Mouse (Mus musculus) small intestine, adult 2 months (tissue): ENCODE data around the gene Abhd14b.

Source experiments
- CTCF ChIP-seq: fragments of 200-500 bp; IDR thresholded peaks from 2 replicates; pipeline ENCODE4 v1.5.1; 2012; ENCODE audit warnings: low read depth, mild to moderate bottlenecking, control low read depth, inconsistent platforms, low read length, moderate library complexity, mixed read lengths; ENCODE audit not compliant: insufficient replicate concordance, insufficient read length; ENCODE audit errors: extremely low read depth
- POLR2A ChIP-seq: fragments of 200-500 bp; IDR thresholded peaks from 2 replicates; pipeline ENCODE4 v1.6.1; 2012; ENCODE audit warnings: low read depth, mild to moderate bottlenecking, control low read depth, inconsistent platforms, low read length, moderate library complexity

GRCm38 (mm10) chr9:106485076-106485475 is 37.8 kb downstream of the Abhd14b start:
- no peak for TF ChIP-seq CTCF
- TF ChIP-seq POLR2A = no peak
